Mouse (Mus musculus) intestine, embryonic 14.5 days (tissue): ENCODE data around the gene Map3k15. TPM values are rescaled to one million over a fixed set of nuclear protein-coding genes. Genes with fewer than 3 reads are reported as not detected.

ENCODE experiments used
- polyA plus RNA-seq: library from polyadenylated mRNA; unstranded; fragments of >200 nt; fragmentation: Nextera tagmentation; extraction: Ambion mirVana; gene quantifications from 2 replicates; pipeline ENCODE4 v1.2.1, GENCODE M21; 2014

The Map3k15 gene
- polyA plus RNA-seq, 1 experiment from 2014 or later, result 0.89 TPM

Other genes with a start within 250 kb of the Map3k15 start
- 120 and 126 TPM in 2 replicates for gene Pdha1, start 150.0 kb downstream of the Map3k15 start, polyA plus RNA-seq